Mouse (Mus musculus) small intestine, adult 2 months (tissue): Measurements from ENCODE around the gene Csnk1d. TPM values are rescaled to one million over a fixed set of nuclear protein-coding genes. Genes with fewer than 3 reads are reported as not detected.

ENCODE experiments used
- H3K27ac ChIP-seq: fragments of 200-500 bp; 2 replicates; pipeline ENCODE4 v1.5.1; 2012; ENCODE audit warnings: low read depth, low read length, control low read depth, inconsistent platforms; ENCODE audit not compliant: insufficient read depth
- H3K27me3 ChIP-seq: fragments of 200-500 bp; 2 replicates; pipeline ENCODE4 v1.6.1; 2012; ENCODE audit warnings: mild to moderate bottlenecking, moderate library complexity, low read length, inconsistent platforms; ENCODE audit not compliant: control insufficient read depth, insufficient read depth
- H3K36me3 ChIP-seq: fragments of 200-500 bp; 2 replicates; pipeline ENCODE4 v1.6.1; 2012; ENCODE audit warnings: mild to moderate bottlenecking, low read length, control low read depth, inconsistent platforms; ENCODE audit not compliant: control insufficient read depth, insufficient read depth
- H3K4me1 ChIP-seq: fragments of 200-500 bp; 2 replicates; pipeline ENCODE4 v1.6.1; 2012; ENCODE audit warnings: low read length, inconsistent platforms, mixed read lengths; ENCODE audit not compliant: control insufficient read depth, insufficient read depth, insufficient read length
- H3K4me3 ChIP-seq: fragments of 200-500 bp; 2 replicates; pipeline ENCODE4 v1.5.1; 2012; ENCODE audit warnings: low read depth, mild to moderate bottlenecking, control low read depth, inconsistent platforms, low read length, moderate library complexity
- CTCF ChIP-seq: fragments of 200-500 bp; IDR thresholded peaks from 2 replicates; pipeline ENCODE4 v1.5.1; 2012; ENCODE audit warnings: low read depth, mild to moderate bottlenecking, control low read depth, inconsistent platforms, low read length, moderate library complexity, mixed read lengths; ENCODE audit not compliant: insufficient replicate concordance, insufficient read length; ENCODE audit errors: extremely low read depth
- POLR2A ChIP-seq: fragments of 200-500 bp; IDR thresholded peaks from 2 replicates; pipeline ENCODE4 v1.6.1; 2012; ENCODE audit warnings: low read depth, mild to moderate bottlenecking, control low read depth, inconsistent platforms, low read length, moderate library complexity
- WGBS: fragments of 180-500 bp; shearing (Covaris S2); methylation state at CpG from one replicate; pipeline ENCODE4 v1.1.7; 2018; 5-methylcytosine and 5-hydroxymethylcytosine counted together
- polyA plus RNA-seq: library from polyadenylated mRNA; depleted of rRNA; stranded (reverse); fragments of >200 nt; gene quantifications from 2 replicates; pipeline ENCODE4 v1.2.3, GENCODE M21; 2012

Csnk1d gene
- polyA plus RNA-seq, 1 experiment: 60.8 TPM

DNA sequence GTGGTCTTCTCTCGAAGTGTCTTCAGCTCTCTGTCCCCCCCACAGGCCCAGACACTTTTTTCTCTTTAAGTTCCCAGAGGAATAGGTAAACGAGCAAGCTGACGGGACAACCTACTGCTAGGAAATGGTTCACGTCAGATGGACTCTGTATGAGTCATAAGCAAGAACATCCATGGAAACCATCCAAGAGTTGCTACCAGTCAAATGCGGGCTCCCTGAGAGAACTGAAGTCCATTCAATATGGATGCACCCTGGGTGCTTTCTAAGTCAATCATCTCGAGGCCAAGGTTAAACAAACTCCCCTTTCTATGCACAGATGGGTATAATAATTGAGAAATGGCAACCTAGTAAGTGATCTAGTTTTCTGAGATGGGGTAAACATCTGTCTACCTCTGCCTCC lies 17.8 kb downstream of the Csnk1d start:
- TF ChIP-seq CTCF (no peak), POLR2A (no peak)
- Histone ChIP-seq H3K36me3 (peaks cover 68% of the 10 kb centered on the region), H3K4me3 (no peak overlapping the region), H3K4me1 (no peaks in the 10 kb centered on the region; the same call in 1 of the 2 replicates), H3K27ac (no peak overlapping the region), H3K27me3 (no peaks in the 10 kb centered on the region)
- 47% methylated on average over 6 of the region's 6 CpGs for WGBS

DNA sequence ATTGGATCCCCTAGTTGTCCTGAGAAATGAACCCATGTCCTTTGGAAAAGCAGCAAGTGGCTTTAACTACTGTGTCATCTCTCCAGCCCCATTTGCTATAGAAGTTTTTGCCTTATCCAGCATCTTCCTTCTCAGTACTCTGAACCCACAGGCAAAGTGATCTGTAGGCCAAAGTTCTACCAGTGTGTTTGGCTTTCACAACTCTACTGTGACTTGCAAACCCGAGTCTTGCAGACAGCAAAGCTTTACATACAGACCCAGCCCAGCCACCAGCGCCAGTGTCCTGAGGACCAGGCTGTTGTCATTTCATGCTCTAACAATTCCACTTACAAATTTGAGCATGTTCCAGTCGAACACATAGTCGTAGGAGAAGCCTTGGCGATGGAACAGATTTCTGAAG lies 19.9 kb downstream of the Csnk1d start:
- peaks cover 74% of the 10 kb centered on the region for H3K36me3 ChIP-seq

DNA sequence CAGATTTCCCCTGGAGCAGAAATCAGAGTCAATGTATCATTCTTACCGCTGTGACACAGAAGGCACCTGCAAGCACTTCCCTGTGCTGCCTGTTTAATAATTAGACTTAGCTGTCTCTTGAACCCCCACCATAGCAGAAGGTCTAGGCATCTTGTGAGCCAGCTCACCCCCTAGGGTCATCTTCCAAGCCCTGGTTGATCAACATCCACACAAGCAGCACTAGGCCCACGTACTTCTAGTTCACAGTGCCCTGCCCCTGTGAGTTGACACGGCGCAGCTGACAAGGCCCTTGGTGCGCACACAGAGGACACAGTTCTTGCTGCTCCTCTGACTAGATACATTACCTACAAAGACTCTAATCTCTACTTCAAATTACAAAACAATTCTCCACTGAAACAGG lies 21.4 kb downstream of the Csnk1d start:
- H3K4me3 ChIP-seq: no peak overlapping the region
- 93% methylated on average over 5 of the region's 5 CpGs for WGBS
- TF ChIP-seq POLR2A: no peak
- TF ChIP-seq CTCF: no peak
- H3K27me3 ChIP-seq: no peaks in the 10 kb centered on the region
- peaks cover 81% of the 10 kb centered on the region for H3K36me3 ChIP-seq
- H3K27ac ChIP-seq: no peak overlapping the region
- no peaks in the 10 kb centered on the region; the same call in 1 of the 2 replicates for H3K4me1 ChIP-seq

More for the DNA sequence above, 19.9 kb downstream of the Csnk1d start:
- Histone ChIP-seq H3K4me1 (no peaks in the 10 kb centered on the region; the same call in 1 of the 2 replicates), H3K27ac (no peak overlapping the region), H3K27me3 (no peaks in the 10 kb centered on the region), H3K4me3 (no peak overlapping the region)
- 80% methylated on average over 5 of the region's 5 CpGs for WGBS
- TF ChIP-seq POLR2A: no peak
- no peak for TF ChIP-seq CTCF

GRCm38 (mm10) chr11:120965587-120965986 lies 25.5 kb downstream of the Csnk1d start:
- H3K27ac ChIP-seq: no peak overlapping the region
- H3K27me3 ChIP-seq: no peaks in the 10 kb centered on the region
- TF ChIP-seq CTCF: no peak
- TF ChIP-seq POLR2A: no peak
- H3K4me3 ChIP-seq: no peak overlapping the region
- peaks cover 84% of the 10 kb centered on the region for H3K36me3 ChIP-seq
- H3K4me1 ChIP-seq: no peaks in the 10 kb centered on the region
- WGBS: 89% methylated on average over 4 of the region's 4 CpGs

DNA sequence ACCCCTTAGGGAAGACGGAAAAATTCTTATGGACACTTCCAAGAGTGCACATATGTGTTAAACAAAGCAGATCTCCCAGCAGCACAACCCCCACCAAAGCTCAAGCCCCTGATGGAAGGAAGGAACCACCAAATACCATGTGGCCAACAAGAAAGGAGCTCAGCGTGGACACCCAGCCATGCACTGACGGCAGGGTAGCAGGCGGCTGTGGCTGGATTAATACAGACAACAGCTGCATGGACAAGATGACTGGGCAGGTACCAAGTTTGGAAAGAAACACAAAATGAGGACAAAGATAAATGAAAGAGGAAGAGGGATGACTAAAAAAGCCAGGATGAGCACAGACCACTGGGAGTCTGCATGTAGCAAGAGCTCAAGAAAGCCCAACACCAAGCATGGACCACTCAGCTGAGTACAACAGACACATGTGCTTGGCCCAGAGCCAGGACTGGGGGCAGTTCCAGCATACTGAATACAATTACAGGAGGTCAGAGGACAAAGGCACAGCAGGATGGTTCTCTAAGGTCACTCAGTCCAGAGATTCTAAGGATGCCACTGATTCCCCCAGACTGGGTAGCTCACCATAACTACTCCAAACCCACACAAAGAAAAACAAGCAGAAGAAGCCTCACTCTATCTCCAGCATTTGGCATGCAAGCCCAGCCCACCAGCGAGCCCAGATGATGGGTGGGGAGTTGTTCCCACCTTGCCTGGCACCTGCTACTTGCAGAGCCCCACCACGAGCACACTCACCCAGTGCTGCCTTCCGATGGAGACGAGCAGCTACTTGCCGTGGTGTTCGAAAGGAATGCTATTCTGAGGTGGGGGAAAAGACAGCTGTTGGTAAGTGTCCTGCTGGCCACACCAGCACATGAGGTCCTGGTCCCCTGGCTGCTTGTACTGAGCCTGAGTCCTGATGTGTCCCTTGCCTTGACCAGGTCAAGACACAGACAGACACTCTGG lies 26.7 kb downstream of the Csnk1d start:
- Histone ChIP-seq H3K36me3 (peaks cover 74% of the 10 kb centered on the region), H3K4me1 (no peaks in the 10 kb centered on the region)
- WGBS: 81% methylated on average over 10 of the region's 10 CpGs

DNA sequence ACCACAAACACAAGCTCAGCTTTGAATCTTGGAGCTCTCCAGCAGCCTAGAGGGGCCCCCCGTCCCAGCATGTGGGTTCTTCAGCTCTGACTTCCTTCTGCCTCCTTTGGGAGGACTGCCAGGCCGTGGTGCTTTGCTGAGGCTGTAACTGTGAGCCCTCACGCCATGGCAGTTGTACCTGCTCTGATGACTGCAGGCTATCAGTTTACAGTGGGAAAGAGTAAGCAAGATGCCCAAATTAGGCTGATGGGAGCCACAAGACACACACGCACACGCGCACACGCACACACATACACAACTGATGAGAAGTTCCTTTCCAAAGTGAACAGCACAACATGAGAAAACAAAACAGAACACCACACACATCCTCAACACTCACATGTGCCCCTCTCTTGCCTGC lies 28.2 kb downstream of the Csnk1d start:
- no peak for TF ChIP-seq POLR2A
- TF ChIP-seq CTCF: no peak
- H3K4me3 ChIP-seq: no peak overlapping the region
- peaks cover 63% of the 10 kb centered on the region for H3K36me3 ChIP-seq
- H3K27me3 ChIP-seq: no peaks in the 10 kb centered on the region
- H3K27ac ChIP-seq: no peak overlapping the region
- WGBS: 93% methylated on average over 7 of the region's 7 CpGs
- H3K4me1 ChIP-seq: peaks cover 4% of the 10 kb centered on the region; the same call in 1 of the 2 replicates

More for the DNA sequence above, 26.7 kb downstream of the Csnk1d start:
- Histone ChIP-seq H3K27ac (no peak overlapping the region), H3K4me3 (no peak overlapping the region), H3K27me3 (no peaks in the 10 kb centered on the region)
- TF ChIP-seq POLR2A: no peak
- TF ChIP-seq CTCF: no peak

GRCm38 (mm10) chr11:120962050-120962771 lies 28.9 kb downstream of the Csnk1d start:
- Histone ChIP-seq H3K4me3 (no peak overlapping the region), H3K4me1 (peaks cover 8% of the 10 kb centered on the region), H3K27me3 (no peaks in the 10 kb centered on the region), H3K36me3 (peaks cover 56% of the 10 kb centered on the region), H3K27ac (no peak overlapping the region)
- 90% methylated on average over 13 of the region's 13 CpGs for WGBS
- TF ChIP-seq CTCF (no peak), POLR2A (no peak)
